In genomic region chr2:81848836-81849410, GRCm38 (mm10) we compare ENCODE assay signal across 16 mouse cellular contexts.
DNase-seq lines count a peak whose midpoint lies in the region; ATAC-seq lines count a peak whose summit lies in the region.
"Had no signal": no experiment of that assay in that cellular context is flagged by ENCODE, and none has a peak within 500 bp of the region (broad histone marks: within the 10 kb centered on the region; RNA-seq: fewer than 3 reads in every experiment).

No protein-coding gene starts in this region.

- H3K9me3 ChIP-seq in forebrain, embryonic 12.5 days = no peaks in the 10 kb centered on the region
- no peaks in the 10 kb centered on the region for H3K9me3 ChIP-seq in forebrain, embryonic 15.5 days
- no peaks in the 10 kb centered on the region for H3K9me3 ChIP-seq in neural tube, embryonic 11.5 days (ENCODE audit: control insufficient read depth, low read length)
- H3K9me3 ChIP-seq in forebrain, embryonic 13.5 days (replicated peaks) = no peaks in the 10 kb centered on the region
- H3K9me3 ChIP-seq: liver, embryonic 15.5 days had no signal

- H3K27me3 ChIP-seq in forebrain, embryonic 12.5 days = no peaks in the 10 kb centered on the region
- no peaks in the 10 kb centered on the region for H3K27me3 ChIP-seq in forebrain, embryonic 15.5 days
- H3K27me3 ChIP-seq in neural tube, embryonic 11.5 days (ENCODE audit: control insufficient read depth, insufficient read depth, low read length) = no peaks in the 10 kb centered on the region
- H3K27me3 ChIP-seq in forebrain, embryonic 13.5 days = no peaks in the 10 kb centered on the region
- H3K27me3 ChIP-seq: liver, embryonic 15.5 days had no signal

- H3K4me3 ChIP-seq in forebrain, embryonic 12.5 days (replicated peaks) = no peak overlapping the region
- H3K4me3 ChIP-seq in forebrain, embryonic 15.5 days = no peak overlapping the region
- no peak overlapping the region for H3K4me3 ChIP-seq in neural tube, embryonic 11.5 days (ENCODE audit: low read depth, low read length)
- no peak overlapping the region for H3K4me3 ChIP-seq in forebrain, embryonic 13.5 days
- H3K4me3 ChIP-seq: liver, embryonic 15.5 days had no signal

- peak; percentile 53; the same call in 1 of the 2 replicates for ATAC-seq in forebrain, embryonic 12.5 days (ENCODE audit: low FRiP score)
- no peak for ATAC-seq in forebrain, embryonic 15.5 days (replicated peaks)
- ATAC-seq in neural tube, embryonic 11.5 days (ENCODE audit: insufficient read depth, low FRiP score, low TSS enrichment) = peak; percentile 82
- ATAC-seq in forebrain, embryonic 13.5 days = peak; percentile 62; the same call in 1 of the 2 replicates
- no peak for ATAC-seq in inflammation-experienced regulatory T-cells, adult 6 months

- DNase-seq in neural tube, embryonic 11.5 days (ENCODE audit: low spot score) = peak; percentile 35
- DNase-seq in neural tube, embryonic 10.5 days (ENCODE audit: extremely low spot score, low spot score) = no peak
- no peak for DNase-seq in left cerebral cortex, adult 8-10 months (ENCODE audit: low spot score in 2 of 2)
- DNase-seq in adrenal gland, postnatal 36 days = no peak
- DNase-seq: cerebellum, adult 9-11 months; gastrocnemius, postnatal 10 days; heart, adult 18-20 months; kidney, adult 2 months; kidney, postnatal 36 days; lung, postnatal 10 days; thymus, postnatal 14 days had no signal

- H3K27ac ChIP-seq in forebrain, embryonic 12.5 days = no peak overlapping the region
- H3K27ac ChIP-seq in forebrain, embryonic 15.5 days (replicated peaks) = no peak overlapping the region
- H3K27ac ChIP-seq in neural tube, embryonic 11.5 days (ENCODE audit: low read depth, low read length) = no peak overlapping the region
- no peak overlapping the region for H3K27ac ChIP-seq in forebrain, embryonic 13.5 days
- H3K27ac ChIP-seq: liver, embryonic 15.5 days had no signal

- 2% methylated on average over 4 of the region's 4 CpGs for WGBS in forebrain, embryonic 12.5 days
- WGBS in forebrain, embryonic 15.5 days = under 1% methylated on average over 4 of the region's 4 CpGs
- 14% methylated on average over 4 of the region's 4 CpGs for WGBS in neural tube, embryonic 11.5 days
- WGBS in forebrain, embryonic 13.5 days = under 1% methylated on average over 4 of the region's 4 CpGs

- H3K9ac ChIP-seq in forebrain, embryonic 12.5 days = no peak overlapping the region
- H3K9ac ChIP-seq in forebrain, embryonic 15.5 days (replicated peaks) = no peak overlapping the region
- H3K9ac ChIP-seq in neural tube, embryonic 11.5 days (ENCODE audit: low read length) = no peak overlapping the region
- H3K9ac ChIP-seq in forebrain, embryonic 13.5 days = no peak overlapping the region
- H3K9ac ChIP-seq: liver, embryonic 15.5 days had no signal

- H3K4me1 ChIP-seq in forebrain, embryonic 12.5 days = peaks cover 5% of the 10 kb centered on the region
- H3K4me1 ChIP-seq in forebrain, embryonic 15.5 days = no peaks in the 10 kb centered on the region
- H3K4me1 ChIP-seq in neural tube, embryonic 11.5 days (ENCODE audit: control insufficient read depth, insufficient read depth, low read length) = no peaks in the 10 kb centered on the region
- peaks cover 4% of the 10 kb centered on the region for H3K4me1 ChIP-seq in forebrain, embryonic 13.5 days
- H3K4me1 ChIP-seq: liver, embryonic 15.5 days had no signal

- H3K36me3 ChIP-seq in forebrain, embryonic 12.5 days (replicated peaks) = no peaks in the 10 kb centered on the region
- no peaks in the 10 kb centered on the region for H3K36me3 ChIP-seq in forebrain, embryonic 15.5 days
- H3K36me3 ChIP-seq in neural tube, embryonic 11.5 days (ENCODE audit: control insufficient read depth, insufficient read depth, low read length) = no peaks in the 10 kb centered on the region
- H3K36me3 ChIP-seq in forebrain, embryonic 13.5 days (ENCODE audit: poor library complexity, severe bottlenecking) = no peaks in the 10 kb centered on the region
- H3K36me3 ChIP-seq: liver, embryonic 15.5 days had no signal

- H3K4me2 ChIP-seq in forebrain, embryonic 12.5 days = no peak overlapping the region
- no peak overlapping the region for H3K4me2 ChIP-seq in forebrain, embryonic 15.5 days (replicated peaks)
- no peak overlapping the region for H3K4me2 ChIP-seq in neural tube, embryonic 11.5 days (ENCODE audit: low read depth)
- H3K4me2 ChIP-seq in forebrain, embryonic 13.5 days = no peak overlapping the region
- H3K4me2 ChIP-seq: liver, embryonic 15.5 days had no signal

Comparison
In these comparisons a context has a peak if more than half of its experiments do, and no peak if none do; other contexts are left out.
1. ATAC-seq: peak in forebrain, embryonic 12.5 days (single experiment), neural tube, embryonic 11.5 days (single experiment) and forebrain, embryonic 13.5 days (single experiment); none in forebrain, embryonic 15.5 days (single experiment) and inflammation-experienced regulatory T-cells, adult 6 months (single experiment).